Mouse (Mus musculus) urinary bladder, postnatal 14 days (tissue): ENCODE data around the gene Tmcc3.

ENCODE experiments used
- DNase-seq: peaks from one replicate; pipeline ENCODE4 v3.0.0; 2021; ENCODE audit warnings: low spot score

Gene Tmcc3

DNA sequence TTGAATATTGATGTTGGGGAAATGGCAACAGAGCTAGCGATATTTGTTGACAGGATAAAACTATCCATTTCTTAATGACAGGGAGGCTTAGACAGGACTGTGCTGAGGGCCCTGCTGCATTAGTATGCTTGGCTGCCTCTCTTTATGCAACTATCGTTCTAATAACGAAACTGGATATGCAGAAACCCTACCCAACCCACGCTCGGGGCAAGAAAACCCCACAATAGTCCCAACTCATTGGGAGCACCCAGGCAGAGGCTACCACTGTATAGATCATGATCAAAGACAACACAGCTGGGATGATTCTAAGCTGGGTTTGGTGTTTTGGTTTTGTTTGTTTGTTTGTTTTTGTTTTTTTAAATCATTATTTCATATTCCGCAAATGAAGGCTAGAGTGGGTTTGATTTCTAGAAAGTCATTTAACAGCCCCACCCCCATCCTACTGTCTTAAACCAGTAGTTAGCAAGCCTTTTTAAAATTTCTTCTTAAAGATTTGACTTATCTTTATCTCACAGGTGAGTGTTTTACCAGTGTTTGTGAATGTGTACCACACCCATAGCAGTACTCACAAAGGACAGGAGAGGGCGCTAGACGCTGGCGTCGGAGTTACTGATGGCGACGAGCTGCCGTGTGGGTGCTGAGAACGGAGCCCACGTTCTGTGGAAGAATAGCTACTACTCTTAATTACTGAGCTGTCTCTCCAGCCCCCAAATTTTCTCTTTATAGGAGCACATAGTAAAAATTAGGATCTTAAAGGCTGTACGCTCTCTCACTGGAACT lies 20.8 kb downstream of the Tmcc3 start:
- DNase-seq: no peak

- no peak for DNase-seq
Observed at GRCm38 (mm10) chr10:94333328-94333727, 21.6 kb downstream of the Tmcc3 start.

GRCm38 (mm10) chr10:94335047-94335446 lies 23.3 kb downstream of the Tmcc3 start:
- no peak for DNase-seq

DNA sequence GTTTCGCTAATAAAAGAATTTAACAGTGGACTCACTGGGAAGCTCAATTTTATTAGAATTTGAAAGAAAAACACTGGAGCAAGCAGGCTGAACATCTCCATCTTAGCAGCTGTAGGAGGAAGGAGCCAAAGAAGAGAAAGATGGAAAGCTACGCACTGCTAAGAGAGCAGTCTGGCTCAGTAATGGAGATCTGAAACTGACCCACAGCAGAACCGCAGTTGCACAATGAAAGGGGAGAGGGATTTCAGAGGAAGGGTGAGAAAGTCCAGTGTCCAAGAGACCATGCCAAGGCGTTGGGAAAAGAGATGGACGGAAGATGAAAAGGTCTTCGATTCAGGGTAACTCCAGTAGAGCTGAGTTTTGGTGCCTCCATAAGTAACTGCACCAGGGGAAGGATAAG lies 24.3 kb downstream of the Tmcc3 start:
- no peak for DNase-seq

DNA sequence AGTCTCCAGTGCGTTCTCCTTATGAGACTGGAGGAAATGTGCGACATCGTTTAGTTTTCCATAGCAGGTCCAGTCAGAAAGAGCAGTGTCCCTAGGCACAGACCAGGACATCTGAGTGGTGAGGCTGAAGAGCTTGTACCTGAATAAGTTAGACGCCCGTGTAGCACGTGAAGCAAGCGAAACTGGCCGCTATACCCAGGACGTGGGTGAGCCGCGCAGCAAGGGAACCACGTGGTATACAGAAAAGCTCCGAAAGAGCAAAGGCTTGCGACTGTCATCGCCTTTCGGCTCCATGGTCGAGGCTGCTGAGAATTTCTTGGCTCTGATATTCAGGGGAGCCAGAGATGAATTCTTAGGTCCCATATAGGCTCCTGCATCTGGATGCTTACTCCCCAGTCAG lies 29.8 kb downstream of the Tmcc3 start:
- DNase-seq: no peak

DNA sequence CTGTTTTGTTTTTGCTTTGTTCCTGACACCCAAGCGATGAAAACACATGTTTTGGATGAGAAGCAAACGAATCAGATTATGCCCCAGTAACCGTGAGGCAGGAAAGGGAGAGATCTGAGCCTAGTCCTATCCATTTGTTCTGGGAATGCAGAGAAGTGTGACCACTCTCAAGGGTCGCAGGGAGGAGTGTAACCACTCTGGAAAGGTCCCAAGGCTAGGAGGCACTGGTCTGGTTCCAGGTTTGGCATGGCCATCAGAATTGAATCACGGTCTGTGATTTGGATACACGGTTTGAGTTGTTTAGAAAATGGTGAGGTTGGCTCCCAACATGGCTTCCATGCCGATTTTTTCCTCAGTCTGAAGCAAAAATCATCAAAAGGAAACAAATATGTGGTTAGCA lies 30.5 kb downstream of the Tmcc3 start:
- no peak for DNase-seq

GRCm38 (mm10) chr10:94343581-94343980 lies 31.8 kb downstream of the Tmcc3 start:
- no peak for DNase-seq

DNA sequence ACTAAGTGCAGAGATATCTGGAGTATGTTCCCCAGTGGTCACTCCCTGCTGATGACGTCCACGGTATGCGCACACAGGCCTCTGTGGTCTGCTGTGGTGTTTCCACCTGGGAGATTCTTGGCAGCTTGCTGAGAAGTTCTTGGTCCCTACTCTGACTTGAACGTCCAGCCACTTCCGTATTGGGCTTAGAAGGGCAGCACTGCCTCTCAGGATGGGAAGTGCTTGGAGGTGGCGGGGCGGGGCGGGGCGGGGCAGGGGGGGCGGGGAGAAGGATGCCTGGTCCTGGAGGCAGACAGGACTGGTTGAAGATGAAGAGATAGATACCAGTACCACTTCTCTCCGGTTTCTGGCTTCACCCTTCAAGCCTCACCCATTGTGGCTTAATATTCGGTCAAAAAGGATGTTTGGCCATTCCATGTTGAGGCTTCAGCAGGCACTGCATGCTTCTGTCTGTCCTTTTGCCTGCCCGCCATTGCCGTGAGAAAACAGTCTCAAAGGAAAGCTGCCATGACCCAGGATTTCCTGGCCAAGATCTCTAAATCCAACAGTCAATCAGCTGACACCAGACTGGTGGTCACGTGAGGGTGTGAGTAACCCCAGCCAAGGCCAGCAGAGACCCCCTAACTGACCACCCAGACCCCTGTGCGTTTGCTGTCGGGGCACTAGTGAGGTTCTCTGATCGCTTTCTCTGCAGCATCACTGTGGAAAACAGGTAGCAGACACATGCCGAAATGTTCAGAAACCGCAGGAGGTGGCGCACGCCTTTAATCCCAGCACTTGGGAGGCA lies 33.1 kb downstream of the Tmcc3 start:
- DNase-seq: no peak

GRCm38 (mm10) chr10:94345509-94346252 lies 33.9 kb downstream of the Tmcc3 start:
- DNase-seq: no peak

GRCm38 (mm10) chr10:94346596-94346995 lies 34.8 kb downstream of the Tmcc3 start:
- no peak for DNase-seq

GRCm38 (mm10) chr10:94347296-94347695 lies 35.5 kb downstream of the Tmcc3 start:
- DNase-seq: no peak

DNA sequence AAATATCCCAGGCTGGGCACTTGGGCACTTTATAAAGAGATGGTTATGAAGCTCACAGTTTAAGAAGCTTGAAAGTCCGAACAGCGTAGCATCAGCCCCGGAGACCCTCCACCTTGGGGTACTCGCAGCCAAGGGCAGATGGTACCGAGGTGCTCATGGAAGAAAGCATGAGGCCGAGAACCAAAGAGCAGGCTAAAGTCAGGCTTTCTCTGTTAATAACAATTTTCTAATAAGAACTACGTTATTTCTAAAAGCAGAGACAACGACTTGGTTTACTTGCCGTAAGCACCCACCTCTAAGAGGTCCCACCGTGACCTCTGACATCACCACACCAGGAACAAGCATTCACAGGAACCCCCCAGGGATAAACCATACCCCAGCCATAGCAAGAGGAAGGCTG lies 36.2 kb downstream of the Tmcc3 start:
- no peak for DNase-seq

- DNase-seq: no peak
Observed at GRCm38 (mm10) chr10:94350207-94350606, 38.5 kb downstream of the Tmcc3 start.

GRCm38 (mm10) chr10:94350896-94351661 lies 39.3 kb downstream of the Tmcc3 start:
- DNase-seq: no peak

GRCm38 (mm10) chr10:94352172-94352876 lies 40.6 kb downstream of the Tmcc3 start:
- no peak for DNase-seq

DNA sequence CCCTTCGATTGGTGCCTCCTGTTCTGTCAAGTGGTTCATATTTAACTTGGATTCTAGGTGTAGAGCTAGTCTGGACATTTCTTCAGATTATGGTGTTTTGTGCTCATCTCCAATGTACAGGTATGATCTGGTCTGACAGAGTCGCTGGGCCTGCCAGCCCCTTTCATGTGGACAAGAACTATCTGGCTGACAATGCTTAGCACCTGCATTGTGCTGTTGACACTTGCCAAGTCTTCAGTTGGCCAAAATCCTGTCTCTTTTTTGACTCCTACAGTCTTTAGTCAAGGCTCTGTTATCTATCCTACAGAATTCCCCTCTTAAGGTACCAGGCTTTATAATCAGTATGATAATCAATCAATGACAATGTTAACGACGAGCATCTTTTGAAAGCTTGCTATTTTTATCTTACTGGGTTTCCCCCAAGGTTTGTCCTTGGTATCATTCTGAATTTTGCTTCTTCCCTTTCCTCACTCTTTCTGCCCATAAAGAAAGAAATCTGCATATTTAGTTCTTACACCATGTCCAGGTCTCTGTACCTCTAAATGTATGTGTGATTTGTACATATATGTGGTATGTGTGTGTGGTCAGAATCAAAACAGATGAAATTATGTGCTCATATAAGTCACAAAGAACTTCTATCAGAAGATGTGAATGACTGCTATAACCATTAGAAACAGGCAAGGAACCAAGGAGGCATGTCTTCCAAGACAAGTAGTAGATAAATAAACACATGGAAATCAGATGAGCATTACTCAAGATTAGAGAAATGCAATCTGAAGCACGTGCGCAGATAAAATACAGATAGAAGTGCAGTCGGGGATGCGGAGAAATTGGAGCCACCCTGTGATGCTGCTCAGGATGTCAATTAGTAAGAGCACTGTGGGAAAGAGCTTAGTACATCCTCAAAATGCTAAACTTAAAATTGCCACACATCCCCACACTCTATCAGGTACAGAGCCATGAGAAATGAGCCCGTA lies 41.4 kb downstream of the Tmcc3 start:
- DNase-seq: no peak

- no peak for DNase-seq
Observed at GRCm38 (mm10) chr10:94354005-94354404, 42.3 kb downstream of the Tmcc3 start.

DNA sequence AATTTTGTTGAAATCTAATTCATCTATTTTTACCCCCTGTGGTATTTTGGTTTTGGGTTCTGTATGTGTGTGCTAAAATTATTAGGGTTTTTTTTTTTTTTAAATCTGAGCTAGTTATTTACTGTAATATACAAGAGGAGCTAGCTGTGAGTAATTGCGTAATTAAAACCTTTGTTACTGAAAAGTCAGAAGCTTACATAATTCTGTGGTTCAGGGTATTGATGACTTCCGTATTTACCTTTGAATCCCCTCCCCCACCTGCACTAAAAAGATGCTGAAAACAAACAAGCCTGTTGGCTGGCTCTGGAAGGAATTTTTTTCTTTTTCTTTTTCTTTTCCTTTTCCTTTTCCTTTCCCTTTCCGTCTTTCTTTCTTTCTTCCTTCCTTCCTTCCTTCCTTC lies 42.7 kb downstream of the Tmcc3 start:
- DNase-seq: no peak

- DNase-seq: no peak
Observed at GRCm38 (mm10) chr10:94356504-94357169, 44.9 kb downstream of the Tmcc3 start.

DNA sequence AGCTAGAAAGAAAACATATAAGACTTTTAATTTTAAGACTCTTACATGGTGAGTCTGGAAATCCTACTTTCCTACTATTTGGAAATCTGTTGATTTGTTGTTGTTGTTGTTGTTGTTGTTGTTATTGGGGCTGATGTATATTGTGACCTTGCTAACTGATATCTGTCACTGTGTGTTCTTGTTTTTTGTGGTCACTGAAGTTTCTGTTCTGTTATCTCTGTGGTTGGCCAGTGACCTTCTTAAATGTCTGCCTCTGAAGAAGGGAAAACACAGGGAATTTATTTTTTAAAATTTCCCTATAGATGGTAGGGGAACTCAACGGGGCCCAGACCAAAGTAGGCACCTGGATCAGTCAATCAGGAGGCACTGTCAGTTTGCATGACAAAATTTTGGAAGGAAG lies 48.9 kb downstream of the Tmcc3 start:
- DNase-seq: no peak
